Mouse (Mus musculus) limb, embryonic 11.5 days (tissue): ENCODE results near the gene Greb1. TPM values are rescaled to one million over a fixed set of nuclear protein-coding genes. Genes with fewer than 3 reads are reported as not detected.
"Not testable (repeated sequence)": the region's sequence is repeated elsewhere in the genome, so short reads cannot be mapped to it uniquely, and the experiment has no call there.

Source experiments
- ATAC-seq: fragments of 200-750 bp; cut with Nextera tagmentation; 2 replicates; pipeline ENCODE4 v1.8.0; 2017; ENCODE audit warnings: low read depth; ENCODE audit not compliant: insufficient number of reproducible peaks, low FRiP score, low TSS enrichment
- DNase-seq: peaks from one replicate; pipeline ENCODE4 v3.0.0-alpha.2; 2015; ENCODE audit warnings: low spot score
- H3K27ac ChIP-seq: fragments of 300-500 bp; sonication (generic); replicated peaks from 2 replicates; pipeline ENCODE4 v1.5.1; 2014; ENCODE audit warnings: low read depth, mild to moderate bottlenecking, low read length
- H3K27me3 ChIP-seq: fragments of 300-500 bp; sonication (generic); 2 replicates; pipeline ENCODE4 v1.6.1; 2014; ENCODE audit warnings: mild to moderate bottlenecking, low read length, mixed read lengths; ENCODE audit not compliant: control insufficient read depth, insufficient read depth
- H3K36me3 ChIP-seq: fragments of 300-500 bp; sonication (generic); 2 replicates; pipeline ENCODE4 v1.6.1; 2014; ENCODE audit warnings: mild to moderate bottlenecking, low read length, moderate library complexity, mixed read lengths; ENCODE audit not compliant: control insufficient read depth, insufficient read depth
- H3K4me1 ChIP-seq: fragments of 300-500 bp; sonication (generic); 2 replicates; pipeline ENCODE4 v1.6.1; 2014; ENCODE audit warnings: low read length, mixed read lengths; ENCODE audit not compliant: control insufficient read depth, insufficient read depth
- H3K4me2 ChIP-seq: fragments of 300-500 bp; sonication (generic); 2 replicates; pipeline ENCODE4 v1.6.1; 2014; ENCODE audit warnings: low read depth, mild to moderate bottlenecking, moderate library complexity; ENCODE audit not compliant: severe bottlenecking
- H3K4me3 ChIP-seq: fragments of 300-500 bp; sonication (generic); 2 replicates; pipeline ENCODE4 v1.5.1; 2014; ENCODE audit warnings: low read depth, low read length
- H3K9ac ChIP-seq: fragments of 300-500 bp; sonication (generic); 2 replicates; pipeline ENCODE4 v1.6.1; 2014; ENCODE audit warnings: mild to moderate bottlenecking, low read length
- H3K9me3 ChIP-seq: fragments of 300-500 bp; sonication (generic); 2 replicates; pipeline ENCODE4 v1.6.1; 2016; ENCODE audit warnings: low read length; ENCODE audit not compliant: control insufficient read depth
- WGBS: fragments of 180-500 bp; shearing (Covaris S2); extraction: QIAGEN DNeasy Blood & Tissue Kit; methylation state at CpG from one replicate; pipeline ENCODE4 v1.1.7; 2014; 5-methylcytosine and 5-hydroxymethylcytosine counted together
- polyA plus RNA-seq: library from polyadenylated mRNA; unstranded; fragments of >200 nt; fragmentation: Nextera tagmentation; extraction: Ambion mirVana; gene quantifications from 2 replicates; pipeline ENCODE4 v1.2.1, GENCODE M21; 2014

The Greb1 gene
- polyA plus RNA-seq, 1 experiment from 2014 or later, result 11.4 TPM

GRCm38 (mm10) chr12:16718660-16719315, 81.9 kb downstream of the Greb1 start:
- Histone ChIP-seq H3K4me3 (no peak overlapping the region), H3K27me3 (no peaks in the 10 kb centered on the region), H3K4me2 (no peak overlapping the region), H3K36me3 (0 out of 2 replicates have a peak, but pooled peaks cover 2% of the 10 kb centered on the region), H3K4me1 (no peaks in the 10 kb centered on the region), H3K9me3 (no peaks in the 10 kb centered on the region), H3K9ac (no peak overlapping the region), H3K27ac (no peak overlapping the region)
- ATAC-seq, result no peak
- peak; percentile 83 for DNase-seq
- 45% methylated on average over 8 of the region's 8 CpGs for WGBS

GRCm38 (mm10) chr12:16717653-16718052, 83.0 kb downstream of the Greb1 start:
- Histone ChIP-seq H3K4me1 (no peaks in the 10 kb centered on the region), H3K9ac (no peak overlapping the region), H3K36me3 (0 out of 2 replicates have a peak, but pooled peaks cover 2% of the 10 kb centered on the region), H3K27ac (no peak overlapping the region), H3K4me2 (no peak overlapping the region), H3K9me3 (no peaks in the 10 kb centered on the region), H3K4me3 (no peak overlapping the region), H3K27me3 (no peaks in the 10 kb centered on the region)
- WGBS, result 64% methylated on average over 1 of the region's 1 CpGs
- ATAC-seq (0 out of 2 replicates have a peak, but pooled peaks have one; percentile 61), DNase-seq (peak; percentile 70)

GRCm38 (mm10) chr12:16714616-16715015, 86.1 kb downstream of the Greb1 start:
- DNase-seq, result no peak
- ATAC-seq, result no peak
- H3K9ac ChIP-seq, result no peak overlapping the region
- no peak overlapping the region for H3K4me2 ChIP-seq
- H3K36me3 ChIP-seq, result peaks cover 2% of the 10 kb centered on the region; the same call in 1 of the 2 replicates
- WGBS, result 86% methylated on average over 10 of the region's 10 CpGs
- no peaks in the 10 kb centered on the region for H3K4me1 ChIP-seq
- no peaks in the 10 kb centered on the region for H3K27me3 ChIP-seq
- H3K4me3 ChIP-seq, result no peak overlapping the region
- H3K9me3 ChIP-seq, result no peaks in the 10 kb centered on the region
- no peak overlapping the region for H3K27ac ChIP-seq

GRCm38 (mm10) chr12:16698691-16699090, 102.0 kb downstream of the Greb1 start:
- H3K9me3 ChIP-seq, result no peaks in the 10 kb centered on the region
- no peak overlapping the region for H3K27ac ChIP-seq
- ATAC-seq (no peak), DNase-seq (no peak)
- 93% methylated on average over 1 of the region's 1 CpGs for WGBS
- 0 out of 2 replicates have a peak, but pooled peaks cover 2% of the 10 kb centered on the region for H3K36me3 ChIP-seq
- no peaks in the 10 kb centered on the region for H3K27me3 ChIP-seq
- no peaks in the 10 kb centered on the region for H3K4me1 ChIP-seq
- no peak overlapping the region for H3K4me3 ChIP-seq
- no peak overlapping the region for H3K4me2 ChIP-seq
- no peak overlapping the region for H3K9ac ChIP-seq

GRCm38 (mm10) chr12:16696146-16696545, 104.5 kb downstream of the Greb1 start:
- Histone ChIP-seq H3K27ac (no peak overlapping the region), H3K9me3 (no peaks in the 10 kb centered on the region), H3K27me3 (no peaks in the 10 kb centered on the region), H3K4me3 (no peak overlapping the region), H3K9ac (no peak overlapping the region), H3K36me3 (no peaks in the 10 kb centered on the region), H3K4me1 (no peaks in the 10 kb centered on the region), H3K4me2 (no peak overlapping the region)
- DNase-seq (no peak), ATAC-seq (no peak)
- 89% methylated on average over 13 of the region's 13 CpGs for WGBS

- 93% methylated on average over 7 of the region's 8 CpGs for WGBS
- not testable (repeated sequence) for DNase-seq, H3K4me3 ChIP-seq, H3K9me3 ChIP-seq, H3K27ac ChIP-seq, H3K4me2 ChIP-seq, H3K27me3 ChIP-seq, ATAC-seq, H3K9ac ChIP-seq, H3K36me3 ChIP-seq, H3K4me1 ChIP-seq
These were observed 105.4 kb downstream of the Greb1 start for GRCm38 (mm10) chr12:16695252-16695651.

- no peak overlapping the region for H3K27ac ChIP-seq
- H3K9me3 ChIP-seq, result no peaks in the 10 kb centered on the region
- no peak overlapping the region for H3K9ac ChIP-seq
- no peak for DNase-seq
- 60% methylated on average over 5 of the region's 5 CpGs for WGBS
- no peaks in the 10 kb centered on the region for H3K27me3 ChIP-seq
- H3K36me3 ChIP-seq, result no peaks in the 10 kb centered on the region
- ATAC-seq, result no peak
- no peak overlapping the region for H3K4me2 ChIP-seq
- no peaks in the 10 kb centered on the region for H3K4me1 ChIP-seq
- H3K4me3 ChIP-seq, result no peak overlapping the region
These were observed 105.9 kb downstream of the Greb1 start for GRCm38 (mm10) chr12:16694783-16695182.

GRCm38 (mm10) chr12:16690631-16691030, 110.1 kb downstream of the Greb1 start:
- no peak for ATAC-seq
- Histone ChIP-seq H3K9ac (no peak overlapping the region), H3K4me2 (no peak overlapping the region), H3K4me3 (no peak overlapping the region), H3K9me3 (no peaks in the 10 kb centered on the region), H3K36me3 (no peaks in the 10 kb centered on the region), H3K27ac (no peak overlapping the region), H3K27me3 (no peaks in the 10 kb centered on the region), H3K4me1 (no peaks in the 10 kb centered on the region)
- WGBS, result 96% methylated on average over 9 of the region's 9 CpGs
- no peak for DNase-seq

GRCm38 (mm10) chr12:16672246-16672645, 128.4 kb downstream of the Greb1 start:
- no peaks in the 10 kb centered on the region for H3K27me3 ChIP-seq
- WGBS, result 94% methylated on average over 10 of the region's 10 CpGs
- H3K4me2 ChIP-seq, result no peak overlapping the region
- H3K4me3 ChIP-seq, result no peak overlapping the region
- no peaks in the 10 kb centered on the region for H3K4me1 ChIP-seq
- H3K9me3 ChIP-seq, result no peaks in the 10 kb centered on the region
- no peak for DNase-seq
- no peaks in the 10 kb centered on the region; the same call in 1 of the 2 replicates for H3K36me3 ChIP-seq
- ATAC-seq, result no peak
- no peak overlapping the region for H3K27ac ChIP-seq
- H3K9ac ChIP-seq, result no peak overlapping the region
